Mouse (Mus musculus): ENCODE results near the gene Pacs2.

GRCm38 (mm10) chr12:113027495-113027894, 13.2 kb downstream of the Pacs2 start:
- TF ChIP-seq CTCF (IDR thresholded peaks at IDR 0.05; ENCODE audit: extremely low read depth, insufficient read length, insufficient replicate concordance, low read depth, low read length) (no peak), POLR2A (IDR thresholded peaks at IDR 0.05; ENCODE audit: low read depth, low read length) (no peak)
